Mouse (Mus musculus) intestine, embryonic 16.5 days (tissue): ENCODE measurements around the gene Obox2. TPM values are rescaled to one million over a fixed set of nuclear protein-coding genes. Genes with fewer than 3 reads are reported as not detected.
"Not testable (repeated sequence)": the region's sequence is repeated elsewhere in the genome, so short reads cannot be mapped to it uniquely, and the experiment has no call there.

ENCODE experiments used
- ATAC-seq: fragments of 200-750 bp; cut with Nextera tagmentation; 2 replicates; pipeline ENCODE4 v1.8.0; 2017; ENCODE audit warnings: moderate TSS enrichment, moderate library complexity
- H3K27ac ChIP-seq: fragments of 300-500 bp; sonication (generic); 2 replicates; pipeline ENCODE4 v1.5.1; 2014; ENCODE audit warnings: mild to moderate bottlenecking, low read length
- H3K27me3 ChIP-seq: fragments of 300-500 bp; sonication (generic); replicated peaks from 2 replicates; pipeline ENCODE4 v1.6.1; 2014; ENCODE audit warnings: low read length, control low read depth, mixed read lengths; ENCODE audit not compliant: control insufficient read depth, insufficient read depth
- H3K36me3 ChIP-seq: fragments of 300-500 bp; sonication (generic); 2 replicates; pipeline ENCODE4 v1.6.1; 2014; ENCODE audit warnings: low read length, control low read depth; ENCODE audit not compliant: control insufficient read depth, insufficient read depth
- H3K4me1 ChIP-seq: fragments of 300-500 bp; sonication (generic); 2 replicates; pipeline ENCODE4 v1.6.1; 2014; ENCODE audit warnings: low read length, control low read depth, mixed read lengths; ENCODE audit not compliant: control insufficient read depth, insufficient read depth
- H3K4me2 ChIP-seq: fragments of 300-500 bp; sonication (generic); 2 replicates; pipeline ENCODE4 v1.6.1; 2014; ENCODE audit warnings: low read depth, low read length, control low read depth
- H3K4me3 ChIP-seq: fragments of 300-500 bp; sonication (generic); 2 replicates; pipeline ENCODE4 v1.5.1; 2014; ENCODE audit warnings: mild to moderate bottlenecking, low read length
- H3K9ac ChIP-seq: fragments of 300-500 bp; sonication (generic); 2 replicates; pipeline ENCODE4 v1.6.1; 2014; ENCODE audit warnings: low read depth, low read length
- H3K9me3 ChIP-seq: fragments of 300-500 bp; sonication (generic); 2 replicates; pipeline ENCODE4 v1.6.1; 2016; ENCODE audit warnings: low read length, control low read depth; ENCODE audit not compliant: control insufficient read depth
- WGBS: fragments of 180-500 bp; shearing (Covaris S2); extraction: QIAGEN DNeasy Blood & Tissue Kit; methylation state at CpG from one replicate; pipeline ENCODE4 v1.1.7; 2014; 5-methylcytosine and 5-hydroxymethylcytosine counted together
- polyA plus RNA-seq: library from polyadenylated mRNA; unstranded; fragments of >200 nt; fragmentation: Nextera tagmentation; extraction: Ambion mirVana; gene quantifications from 2 replicates; pipeline ENCODE4 v1.2.1, GENCODE M21; 2015

Obox2 gene
- polyA plus RNA-seq, result not detected in 2 replicates

GRCm38 (mm10) chr7:15388421-15388998 is at the start of gene Obox2, which contains the start of gene Obox1:
Gene Obox2 (plus strand): TSS chr7:15388721.
Gene Obox1 (plus strand): TSS chr7:15388948.
- not testable (repeated sequence) for ATAC-seq, H3K27me3 ChIP-seq, H3K9ac ChIP-seq, H3K27ac ChIP-seq, H3K4me3 ChIP-seq, H3K4me2 ChIP-seq, H3K36me3 ChIP-seq, H3K9me3 ChIP-seq, H3K4me1 ChIP-seq
- no CpG with 5 or more reads among the region's 2 CpGs for WGBS

GRCm38 (mm10) chr7:15399147-15399874 is 10.8 kb downstream of the Obox2 start:
- not testable (repeated sequence) for H3K9ac ChIP-seq, H3K27me3 ChIP-seq, H3K9me3 ChIP-seq, H3K27ac ChIP-seq, H3K4me1 ChIP-seq, H3K4me2 ChIP-seq, H3K4me3 ChIP-seq, ATAC-seq, H3K36me3 ChIP-seq
- WGBS, result 59% methylated on average over 3 of the region's 3 CpGs

GRCm38 (mm10) chr7:15406816-15407215 is 18.3 kb downstream of the Obox2 start:
- not testable (repeated sequence) for H3K4me1 ChIP-seq, H3K27ac ChIP-seq, H3K4me3 ChIP-seq, H3K36me3 ChIP-seq, H3K4me2 ChIP-seq, H3K27me3 ChIP-seq, H3K9ac ChIP-seq, H3K9me3 ChIP-seq, ATAC-seq
- 87% methylated on average over 10 of the region's 10 CpGs for WGBS

GRCm38 (mm10) chr7:15418046-15418445 is 29.5 kb downstream of the Obox2 start:
- not testable (repeated sequence) for H3K27me3 ChIP-seq, H3K9me3 ChIP-seq, H3K4me3 ChIP-seq, H3K4me1 ChIP-seq, H3K9ac ChIP-seq, H3K4me2 ChIP-seq, H3K27ac ChIP-seq, H3K36me3 ChIP-seq, ATAC-seq
- WGBS, result 85% methylated on average over 8 of the region's 9 CpGs

GRCm38 (mm10) chr7:15425537-15425936 is 37.0 kb downstream of the Obox2 start:
- H3K27ac ChIP-seq, H3K27me3 ChIP-seq, ATAC-seq, H3K36me3 ChIP-seq, H3K4me1 ChIP-seq, H3K4me3 ChIP-seq, H3K9me3 ChIP-seq, H3K9ac ChIP-seq, H3K4me2 ChIP-seq: not testable (repeated sequence)
- WGBS, result 82% methylated on average over 3 of the region's 4 CpGs

Other genes with a start within 250 kb of the Obox2 start
- not detected in 2 replicates for gene Obox1, start 227 bp downstream of the Obox2 start, polyA plus RNA-seq